Mouse (Mus musculus): ENCODE results near the gene Gast. TPM values are rescaled to one million over a fixed set of nuclear protein-coding genes. Genes with fewer than 3 reads are reported as not detected.
"Not testable (repeated sequence)": the region's sequence is repeated elsewhere in the genome, so short reads cannot be mapped to it uniquely, and the experiment has no call there.

The Gast gene
- total and polyA plus RNA-seq, 2 experiments from 2014 or later = 0.51 TPM; not detected in 1

GRCm38 (mm10) chr11:100327316-100327715 lies 6.9 kb upstream of the Gast start:
- Histone ChIP-seq H3K9me3 (ENCODE audit: low read length) (no peaks in the 10 kb centered on the region), H3K9ac (no peak overlapping the region), H3K4me1 (ENCODE audit: insufficient read depth) (peaks cover 2% of the 10 kb centered on the region; the same call in 1 of the 2 replicates), H3K36me3 (ENCODE audit: insufficient read depth) (peaks cover 5% of the 10 kb centered on the region; the same call in 1 of the 2 replicates), H3K27me3 (ENCODE audit: insufficient read depth, low read length) (no peaks in the 10 kb centered on the region), H3K4me3 (ENCODE audit: low read depth, low read length) (no peak overlapping the region), H3K27ac (ENCODE audit: low read depth, low read length) (0 out of 2 replicates have a peak overlapping the region, but pooled peaks have one; percentile 15), H3K4me2 (ENCODE audit: low read depth) (no peak overlapping the region)
- TF ChIP-seq CTCF (IDR thresholded peaks at IDR 0.05; ENCODE audit: low read depth) = no peak
- WGBS = 58% methylated on average over 11 of the region's 11 CpGs
- DNase-seq (no peak), ATAC-seq (no peak)

- H3K9me3 ChIP-seq (ENCODE audit: low read length) = no peaks in the 10 kb centered on the region
- H3K27ac ChIP-seq (ENCODE audit: low read depth, low read length) = 0 out of 2 replicates have a peak overlapping the region, but pooled peaks have one; percentile 15
- 0 out of 2 replicates have a peak, but pooled peaks cover under 1% of the 10 kb centered on the region for H3K36me3 ChIP-seq (ENCODE audit: insufficient read depth)
- no peak for TF ChIP-seq CTCF (IDR thresholded peaks at IDR 0.05; ENCODE audit: low read depth)
- H3K9ac ChIP-seq = no peak overlapping the region
- DNase-seq (no peak), ATAC-seq (no peak)
- no peaks in the 10 kb centered on the region for H3K27me3 ChIP-seq (ENCODE audit: insufficient read depth, low read length)
- H3K4me1 ChIP-seq (ENCODE audit: insufficient read depth) = peaks cover 7% of the 10 kb centered on the region; the same call in 1 of the 2 replicates
- WGBS = 84% methylated on average over 6 of the region's 6 CpGs
- H3K4me3 ChIP-seq (ENCODE audit: low read depth, low read length) = no peak overlapping the region
- H3K4me2 ChIP-seq (ENCODE audit: low read depth) = no peak overlapping the region
Observed at GRCm38 (mm10) chr11:100327761-100328160, 6.4 kb upstream of the Gast start.

- no peak overlapping the region for H3K9ac ChIP-seq
Observed at GRCm38 (mm10) chr11:100330235-100330634, 4.0 kb upstream of the Gast start.

DNA sequence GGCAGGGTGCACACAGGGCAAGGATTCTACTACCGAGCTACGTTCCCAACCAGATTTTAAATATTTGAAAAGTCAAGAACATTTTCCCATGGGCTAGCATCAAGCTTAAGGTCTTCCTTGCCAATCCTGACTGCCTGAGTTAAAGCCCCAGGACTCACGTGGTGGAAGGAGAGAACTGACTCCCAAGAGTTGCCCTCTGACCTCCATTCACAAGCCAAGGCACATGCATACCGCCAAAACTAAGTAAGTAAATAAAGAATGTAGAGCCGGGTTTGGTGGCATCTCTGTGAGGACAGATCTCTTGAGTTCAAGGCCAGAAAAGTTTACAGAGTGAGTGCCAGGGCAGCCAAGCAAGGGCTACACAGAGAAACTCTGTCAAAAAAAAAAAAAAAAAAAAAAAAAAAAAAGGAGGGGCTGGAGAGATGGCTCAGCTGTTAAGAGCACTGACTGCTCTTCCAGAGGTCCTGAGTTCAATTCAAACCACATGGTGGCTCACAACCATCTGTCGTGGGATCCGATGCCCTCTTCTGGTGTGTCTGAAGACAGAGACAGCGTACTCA lies 3.3 kb upstream of the Gast start:
- H3K27me3 ChIP-seq (ENCODE audit: insufficient read depth, low read length); H3K9me3 ChIP-seq (ENCODE audit: low read length); H3K27ac ChIP-seq (ENCODE audit: low read depth, low read length); H3K9ac ChIP-seq; H3K4me3 ChIP-seq (ENCODE audit: low read depth, low read length); DNase-seq; ATAC-seq; H3K4me2 ChIP-seq (ENCODE audit: low read depth); H3K36me3 ChIP-seq (ENCODE audit: insufficient read depth): not testable (repeated sequence)
- H3K4me1 ChIP-seq (ENCODE audit: insufficient read depth) = peaks cover 12% of the 10 kb centered on the region; the same call in 1 of the 2 replicates
- WGBS = 61% methylated on average over 8 of the region's 8 CpGs

More at GRCm38 (mm10) chr11:100330235-100330634, 4.0 kb upstream of the Gast start:
- Histone ChIP-seq H3K9me3 (ENCODE audit: low read length) (no peaks in the 10 kb centered on the region), H3K4me1 (ENCODE audit: insufficient read depth) (peaks cover 12% of the 10 kb centered on the region; the same call in 1 of the 2 replicates), H3K27ac (ENCODE audit: low read depth, low read length) (no peak overlapping the region), H3K36me3 (ENCODE audit: insufficient read depth) (no peaks in the 10 kb centered on the region), H3K4me3 (ENCODE audit: low read depth, low read length) (no peak overlapping the region), H3K27me3 (ENCODE audit: insufficient read depth, low read length) (no peaks in the 10 kb centered on the region), H3K4me2 (ENCODE audit: low read depth) (no peak overlapping the region)
- ATAC-seq = no peak
- WGBS = 24% methylated on average over 16 of the region's 16 CpGs
- TF ChIP-seq CTCF (IDR thresholded peaks at IDR 0.05; ENCODE audit: low read depth) = no peak
- DNase-seq = no peak

DNA sequence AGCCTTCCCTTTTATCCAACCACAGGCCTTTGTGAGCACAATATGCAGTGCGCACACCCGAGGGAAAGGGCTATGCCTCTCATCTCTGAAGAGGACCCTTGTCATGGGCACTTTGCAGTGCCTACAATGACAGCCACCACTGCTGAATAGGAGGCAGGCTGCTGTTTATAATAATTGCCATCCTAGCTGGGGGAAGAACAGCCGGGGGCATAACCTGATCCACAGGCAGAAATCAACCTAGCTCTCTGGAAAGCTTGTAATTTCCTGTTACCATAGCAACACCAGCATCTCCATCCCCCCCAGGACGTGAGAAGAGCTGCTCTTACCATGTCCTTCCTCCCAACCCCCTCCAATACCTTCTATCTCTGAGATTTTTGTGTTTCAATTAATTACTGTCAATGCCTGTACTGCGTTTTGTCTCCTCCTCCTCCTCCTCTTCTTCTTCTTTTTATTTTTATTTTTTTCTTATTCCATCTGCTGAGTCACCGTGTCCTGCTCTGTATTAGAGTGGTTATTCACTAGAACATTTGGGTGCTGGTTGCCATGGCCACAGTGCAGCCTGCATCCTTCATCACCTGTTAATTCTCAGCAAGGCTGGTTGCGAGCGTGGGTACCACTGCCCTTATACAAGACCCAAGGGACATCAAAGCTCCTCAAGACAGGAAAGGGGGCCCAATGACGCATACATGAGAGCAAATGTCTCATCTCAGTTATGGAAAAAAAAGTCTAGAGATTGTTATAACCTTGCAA lies 1.3 kb upstream of the Gast start:
- H3K9ac ChIP-seq = no peak overlapping the region
- H3K27me3 ChIP-seq (ENCODE audit: insufficient read depth, low read length) = no peaks in the 10 kb centered on the region
- H3K4me3 ChIP-seq (ENCODE audit: low read depth, low read length) = no peak overlapping the region
- no peaks in the 10 kb centered on the region for H3K9me3 ChIP-seq (ENCODE audit: low read length)
- H3K4me1 ChIP-seq (ENCODE audit: insufficient read depth) = peaks cover 12% of the 10 kb centered on the region; the same call in 1 of the 2 replicates
- 39% methylated on average over 9 of the region's 9 CpGs for WGBS
- H3K27ac ChIP-seq (ENCODE audit: low read depth, low read length) = peak overlapping the region; percentile 87
- ATAC-seq (peak; percentile 86), DNase-seq (peak; percentile 80)
- no peaks in the 10 kb centered on the region for H3K36me3 ChIP-seq (ENCODE audit: insufficient read depth)
- TF ChIP-seq CTCF (IDR thresholded peaks at IDR 0.05; ENCODE audit: low read depth) = no peak
- H3K4me2 ChIP-seq (ENCODE audit: low read depth) = 0 out of 2 replicates have a peak overlapping the region, but pooled peaks have one; percentile 5

GRCm38 (mm10) chr11:100335731-100336130 lies 1.5 kb downstream of the Gast start:
- peaks cover 12% of the 10 kb centered on the region; the same call in 1 of the 2 replicates for H3K4me1 ChIP-seq (ENCODE audit: insufficient read depth)
- DNase-seq (peak; percentile 53), ATAC-seq (no peak)
- no peak for TF ChIP-seq CTCF (IDR thresholded peaks at IDR 0.05; ENCODE audit: low read depth)
- no peak overlapping the region for H3K4me3 ChIP-seq (ENCODE audit: low read depth, low read length)
- no peak overlapping the region for H3K9ac ChIP-seq
- no peak overlapping the region for H3K4me2 ChIP-seq (ENCODE audit: low read depth)
- H3K9me3 ChIP-seq (ENCODE audit: low read length) = no peaks in the 10 kb centered on the region
- H3K36me3 ChIP-seq (ENCODE audit: insufficient read depth) = no peaks in the 10 kb centered on the region
- WGBS = 37% methylated on average over 3 of the region's 3 CpGs
- H3K27me3 ChIP-seq (ENCODE audit: insufficient read depth, low read length) = no peaks in the 10 kb centered on the region
- no peak overlapping the region for H3K27ac ChIP-seq (ENCODE audit: low read depth, low read length)

DNA sequence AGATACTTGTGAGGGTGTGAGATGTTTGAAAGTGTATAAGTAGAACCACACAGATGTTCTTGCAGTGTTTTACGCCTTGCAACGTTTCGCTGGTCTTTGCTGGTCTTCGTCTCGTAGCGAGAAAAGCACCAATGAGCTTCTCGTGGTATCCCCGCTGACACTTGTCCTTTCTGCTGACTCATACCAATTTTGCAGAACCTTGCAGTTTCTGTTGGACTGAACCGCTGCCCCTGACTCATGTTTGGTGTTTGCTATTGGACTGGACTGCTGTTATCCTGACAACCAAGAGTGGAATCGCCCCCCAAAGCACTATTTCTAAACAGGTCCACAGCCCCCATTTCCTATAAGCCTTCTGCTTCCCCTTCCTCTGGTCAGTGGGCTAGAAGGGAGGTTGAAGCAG lies 10.1 kb downstream of the Gast start:
- Histone ChIP-seq H3K4me3 (ENCODE audit: low read depth, low read length) (no peak overlapping the region), H3K27me3 (ENCODE audit: insufficient read depth, low read length) (no peaks in the 10 kb centered on the region), H3K4me1 (ENCODE audit: insufficient read depth) (no peaks in the 10 kb centered on the region), H3K36me3 (ENCODE audit: insufficient read depth) (no peaks in the 10 kb centered on the region), H3K9me3 (ENCODE audit: low read length) (no peaks in the 10 kb centered on the region), H3K9ac (no peak overlapping the region), H3K4me2 (ENCODE audit: low read depth) (no peak overlapping the region), H3K27ac (ENCODE audit: low read depth, low read length) (no peak overlapping the region)
- no peak for TF ChIP-seq CTCF (IDR thresholded peaks at IDR 0.05; ENCODE audit: low read depth)
- DNase-seq (no peak), ATAC-seq (no peak)
- WGBS = 93% methylated on average over 10 of the region's 10 CpGs
